Mouse (Mus musculus) embryonic fibroblast, embryonic 13.5 days (primary cell): ENCODE results near the gene Scel.

Experiments used
- CTCF ChIP-seq: IDR thresholded peaks from 2 replicates; pipeline ENCODE4 v1.5.1; 2011; ENCODE audit warnings: mild to moderate bottlenecking, control low read depth, low read length, moderate library complexity, borderline replicate concordance; ENCODE audit not compliant: insufficient read depth
- POLR2A ChIP-seq: IDR thresholded peaks from 2 replicates; pipeline ENCODE4 v1.6.1; 2011; ENCODE audit warnings: low read depth, mild to moderate bottlenecking, control low read depth, low read length, moderate library complexity

DNA sequence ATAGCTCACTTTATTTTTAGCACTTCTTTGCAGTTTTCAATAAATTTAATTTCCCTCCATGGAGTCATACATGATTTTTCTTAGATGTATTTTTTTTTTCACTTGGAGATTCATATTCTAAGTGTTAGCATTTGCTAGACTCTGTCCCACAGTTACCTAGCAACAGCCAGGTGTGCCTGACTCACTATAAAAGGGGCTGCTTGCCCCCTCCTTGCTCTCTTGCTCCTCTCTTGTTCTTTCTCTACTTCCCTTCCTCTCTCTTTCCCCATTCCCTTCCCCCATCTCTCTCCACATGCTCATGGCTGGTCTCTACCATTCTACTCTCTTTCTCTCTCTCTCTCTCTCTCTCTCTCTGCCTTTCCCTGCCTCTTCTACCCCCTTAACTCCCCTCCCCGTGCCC lies 14.1 kb upstream of the Scel start:
- no peak for TF ChIP-seq POLR2A
- no peak for TF ChIP-seq CTCF
